Mouse (Mus musculus) neural tube, embryonic 11.5 days (tissue): ENCODE measurements around the gene Fam173a. TPM values are rescaled to one million over a fixed set of nuclear protein-coding genes. Genes with fewer than 3 reads are reported as not detected.

Experiments used
- ATAC-seq: fragments of 200-750 bp; cut with Nextera tagmentation; 2 replicates; pipeline ENCODE4 v1.8.0; 2017; ENCODE audit warnings: moderate number of reproducible peaks, mild to moderate bottlenecking, moderate TSS enrichment, moderate library complexity; ENCODE audit not compliant: insufficient read depth, low FRiP score, low TSS enrichment
- DNase-seq: peaks from one replicate; pipeline ENCODE4 v3.0.0-alpha.2; 2015; ENCODE audit warnings: low spot score
- H3K27ac ChIP-seq: fragments of 300-500 bp; sonication (generic); 2 replicates; pipeline ENCODE4 v1.5.1; 2014; ENCODE audit warnings: low read depth, mild to moderate bottlenecking, low read length
- H3K27me3 ChIP-seq: fragments of 300-500 bp; sonication (generic); 2 replicates; pipeline ENCODE4 v1.6.1; 2014; ENCODE audit warnings: mild to moderate bottlenecking, low read length, mixed read lengths; ENCODE audit not compliant: control insufficient read depth, insufficient read depth
- H3K36me3 ChIP-seq: fragments of 300-500 bp; sonication (generic); 2 replicates; pipeline ENCODE4 v1.6.1; 2014; ENCODE audit warnings: mild to moderate bottlenecking, low read length, moderate library complexity, mixed read lengths; ENCODE audit not compliant: control insufficient read depth, insufficient read depth
- H3K4me1 ChIP-seq: fragments of 300-500 bp; sonication (generic); 2 replicates; pipeline ENCODE4 v1.6.1; 2014; ENCODE audit warnings: low read length, mixed read lengths; ENCODE audit not compliant: control insufficient read depth, insufficient read depth
- H3K4me2 ChIP-seq: fragments of 300-500 bp; sonication (generic); 2 replicates; pipeline ENCODE4 v1.6.1; 2014; ENCODE audit warnings: low read depth, mild to moderate bottlenecking, moderate library complexity
- H3K4me3 ChIP-seq: fragments of 300-500 bp; sonication (generic); 2 replicates; pipeline ENCODE4 v1.5.1; 2014; ENCODE audit warnings: low read depth, low read length
- H3K9ac ChIP-seq: fragments of 300-500 bp; sonication (generic); 2 replicates; pipeline ENCODE4 v1.6.1; 2014; ENCODE audit warnings: mild to moderate bottlenecking, low read length
- H3K9me3 ChIP-seq: fragments of 300-500 bp; sonication (generic); 2 replicates; pipeline ENCODE4 v1.6.1; 2016; ENCODE audit warnings: low read length; ENCODE audit not compliant: control insufficient read depth
- WGBS: fragments of 180-500 bp; shearing (Covaris S2); extraction: QIAGEN DNeasy Blood & Tissue Kit; methylation state at CpG from one replicate; pipeline ENCODE4 v1.1.7; 2014; 5-methylcytosine and 5-hydroxymethylcytosine counted together
- polyA plus RNA-seq: library from polyadenylated mRNA; unstranded; fragments of >200 nt; fragmentation: Nextera tagmentation; extraction: Ambion mirVana; gene quantifications from 2 replicates; pipeline ENCODE4 v1.2.1, GENCODE M21; 2014

Gene Fam173a
- polyA plus RNA-seq, 1 experiment from 2014 or later, result 65.7 TPM

DNA sequence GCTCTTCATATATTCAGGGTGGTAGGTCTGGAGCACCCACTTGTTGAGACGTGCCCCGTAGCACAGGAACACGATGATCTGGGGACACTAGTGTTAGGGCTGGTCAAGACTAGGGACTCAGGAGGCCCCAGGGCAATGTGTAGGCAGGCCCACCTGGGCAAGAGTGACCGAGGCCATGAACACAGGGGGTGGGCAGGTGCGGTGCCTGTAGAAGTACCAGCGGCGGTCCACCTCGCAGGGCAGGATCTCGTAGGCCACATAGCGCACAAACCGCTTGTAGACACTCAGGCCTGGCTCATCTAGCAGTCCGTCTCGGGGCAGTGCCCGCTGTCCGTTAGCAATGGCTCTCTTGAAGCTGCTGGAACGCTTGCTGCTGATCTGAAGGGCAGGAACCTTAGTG is 43.1 kb upstream of the Fam173a start:
- H3K9ac ChIP-seq, result no peak overlapping the region

DNA sequence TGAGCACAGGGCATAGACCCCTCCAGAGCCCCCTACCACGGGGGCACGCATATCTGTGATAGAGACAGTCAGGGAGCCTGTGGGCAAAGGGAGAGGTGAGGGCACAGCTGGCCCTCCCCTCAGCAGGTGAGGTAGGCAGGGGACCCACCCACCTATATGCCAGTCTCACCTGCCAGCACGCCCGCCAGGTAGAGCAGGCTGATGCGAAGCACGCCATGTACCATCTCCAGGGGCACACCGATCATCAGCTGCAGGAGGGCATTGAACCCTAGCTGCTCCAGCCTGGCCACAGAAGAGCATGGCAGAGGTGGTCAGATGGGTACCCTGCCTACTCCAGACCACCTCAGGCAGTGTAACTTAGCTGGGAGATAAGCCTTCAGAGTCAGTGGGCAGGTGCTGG is 42.6 kb upstream of the Fam173a start:
- Histone ChIP-seq H3K4me3 (no peak overlapping the region), H3K9me3 (no peaks in the 10 kb centered on the region), H3K4me2 (peak overlapping the region; percentile 96; the same call in 1 of the 2 replicates), H3K36me3 (peaks cover 28% of the 10 kb centered on the region), H3K9ac (no peak overlapping the region), H3K4me1 (peaks cover 61% of the 10 kb centered on the region), H3K27ac (no peak overlapping the region), H3K27me3 (no peaks in the 10 kb centered on the region)
- DNase-seq (no peak), ATAC-seq (no peak)
- 94% methylated on average over 7 of the region's 7 CpGs for WGBS

More for the DNA sequence above, 43.1 kb upstream of the Fam173a start:
- Histone ChIP-seq H3K36me3 (peaks cover 28% of the 10 kb centered on the region), H3K27ac (no peak overlapping the region), H3K4me1 (peaks cover 56% of the 10 kb centered on the region), H3K4me2 (peak overlapping the region; percentile 68), H3K27me3 (no peaks in the 10 kb centered on the region), H3K9me3 (no peaks in the 10 kb centered on the region), H3K4me3 (no peak overlapping the region)
- 94% methylated on average over 16 of the region's 16 CpGs for WGBS
- no peak for DNase-seq
- no peak for ATAC-seq

DNA sequence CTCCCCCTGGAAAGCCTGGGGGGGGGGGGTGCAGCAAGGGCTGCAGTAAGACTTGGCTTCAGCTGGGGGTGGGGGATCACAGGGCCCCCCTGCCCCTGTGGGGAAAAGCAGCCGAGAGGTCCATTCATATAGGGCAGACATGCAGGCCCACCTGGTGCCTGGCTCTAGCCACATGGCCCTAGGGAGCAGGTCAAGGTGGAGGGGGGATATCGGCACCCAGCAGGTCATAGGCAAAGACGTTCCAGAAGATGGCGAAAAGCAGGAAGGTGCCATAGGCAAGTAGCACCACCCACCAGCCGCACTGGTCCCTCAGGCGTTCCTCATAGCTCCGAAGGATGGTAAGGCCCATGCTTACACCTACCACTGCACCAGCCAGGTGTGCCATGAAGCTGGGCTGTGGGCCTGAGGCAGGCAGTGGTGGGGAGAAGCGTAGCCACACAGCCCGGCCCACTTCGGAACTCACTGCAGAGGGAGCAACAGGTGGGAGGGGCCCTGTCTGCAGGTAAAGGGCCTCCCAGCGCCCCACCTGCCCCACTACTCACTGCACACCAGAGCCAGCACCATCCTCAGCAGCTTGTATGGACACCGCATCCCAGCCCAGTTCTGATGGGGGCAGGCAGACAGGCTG is 42.0 kb upstream of the Fam173a start:
- Histone ChIP-seq H3K27me3 (no peaks in the 10 kb centered on the region), H3K4me2 (peak overlapping the region; percentile 96), H3K4me1 (peaks cover 65% of the 10 kb centered on the region), H3K27ac (no peak overlapping the region), H3K9me3 (no peaks in the 10 kb centered on the region), H3K4me3 (peak overlapping the region; percentile 85), H3K36me3 (peaks cover 27% of the 10 kb centered on the region), H3K9ac (peak overlapping the region; percentile 89; the same call in 1 of the 2 replicates)
- ATAC-seq (no peak), DNase-seq (no peak)
- WGBS, result 93% methylated on average over 12 of the region's 12 CpGs

DNA sequence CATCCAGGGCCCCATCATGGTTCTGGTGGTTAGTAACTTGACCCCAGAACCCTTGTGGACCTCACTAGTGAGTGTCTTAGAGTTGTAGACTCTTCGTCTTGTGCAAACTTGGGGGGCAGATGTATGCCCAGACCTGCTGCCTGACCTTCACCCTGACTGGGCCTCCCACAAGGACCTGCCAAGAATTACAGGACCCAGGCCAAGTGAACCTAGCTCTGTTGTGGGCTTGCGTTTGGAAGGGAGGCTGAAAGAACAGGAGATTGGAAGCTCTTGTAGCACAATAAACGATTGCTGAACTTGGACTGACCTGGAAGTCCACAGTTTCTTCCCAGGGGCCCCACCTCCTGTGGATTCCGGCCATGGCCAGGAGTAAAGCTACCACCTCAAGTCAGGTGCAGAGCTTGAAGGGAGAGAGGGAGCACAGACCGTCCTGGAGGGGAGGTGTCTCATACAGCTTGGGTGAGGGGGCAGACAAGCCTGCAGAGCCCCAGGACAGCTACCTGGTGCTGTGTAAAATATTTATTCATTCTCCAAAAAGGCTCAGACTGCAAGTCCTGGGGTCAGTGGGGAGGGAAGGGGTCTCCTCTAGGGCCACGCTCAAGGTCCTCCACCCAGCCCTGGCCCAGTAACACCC is 41.4 kb upstream of the Fam173a start:
- ATAC-seq, result no peak
- Histone ChIP-seq H3K4me2 (peak overlapping the region; percentile 96), H3K27me3 (no peaks in the 10 kb centered on the region), H3K27ac (peak overlapping the region; percentile 94), H3K4me3 (peak overlapping the region; percentile 85), H3K9me3 (no peaks in the 10 kb centered on the region), H3K36me3 (peaks cover 22% of the 10 kb centered on the region), H3K4me1 (peaks cover 69% of the 10 kb centered on the region), H3K9ac (peak overlapping the region; percentile 89)
- no peak for DNase-seq
- WGBS, result 50% methylated on average over 6 of the region's 6 CpGs

DNA sequence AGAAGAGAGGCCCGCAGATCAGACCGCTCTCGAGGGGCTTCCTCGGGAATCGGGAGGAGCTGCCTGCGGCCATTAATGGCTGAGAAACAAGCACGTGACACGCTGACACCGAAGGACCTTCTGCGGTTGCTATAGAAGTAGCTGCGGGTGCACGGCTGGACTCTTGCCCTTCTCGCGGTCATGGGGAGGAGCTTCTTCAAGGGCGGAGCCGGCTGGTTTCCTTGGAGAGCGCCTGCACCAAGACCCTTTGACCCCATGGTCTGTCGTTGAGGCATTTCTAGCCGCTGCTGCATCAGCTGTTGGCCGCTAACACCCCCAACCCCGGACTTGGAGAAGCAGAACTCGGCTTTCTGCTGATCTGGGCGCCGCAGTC is 40.6 kb upstream of the Fam173a start, which contains the start of gene Stub1:
TSS of gene Stub1 (minus strand) at position 114 of the 373 bp plus-strand sequence.
- peak within 1 kb of the TSS; percentile 85 for H3K4me3 ChIP-seq
- H3K27ac ChIP-seq, result peak within 1 kb of the TSS; percentile 94
- peak within 1 kb of the TSS; percentile 96 for H3K4me2 ChIP-seq
- under 1% methylated on average over 24 of the region's 24 CpGs for WGBS
- no peaks in the 10 kb centered on the region for H3K27me3 ChIP-seq
- ATAC-seq (peak; percentile 58), DNase-seq (no peak)
- peaks cover 71% of the 10 kb centered on the region for H3K4me1 ChIP-seq
- peaks cover 19% of the 10 kb centered on the region for H3K36me3 ChIP-seq
- H3K9ac ChIP-seq, result peak within 1 kb of the TSS; percentile 89
- H3K9me3 ChIP-seq, result no peaks in the 10 kb centered on the region

DNA sequence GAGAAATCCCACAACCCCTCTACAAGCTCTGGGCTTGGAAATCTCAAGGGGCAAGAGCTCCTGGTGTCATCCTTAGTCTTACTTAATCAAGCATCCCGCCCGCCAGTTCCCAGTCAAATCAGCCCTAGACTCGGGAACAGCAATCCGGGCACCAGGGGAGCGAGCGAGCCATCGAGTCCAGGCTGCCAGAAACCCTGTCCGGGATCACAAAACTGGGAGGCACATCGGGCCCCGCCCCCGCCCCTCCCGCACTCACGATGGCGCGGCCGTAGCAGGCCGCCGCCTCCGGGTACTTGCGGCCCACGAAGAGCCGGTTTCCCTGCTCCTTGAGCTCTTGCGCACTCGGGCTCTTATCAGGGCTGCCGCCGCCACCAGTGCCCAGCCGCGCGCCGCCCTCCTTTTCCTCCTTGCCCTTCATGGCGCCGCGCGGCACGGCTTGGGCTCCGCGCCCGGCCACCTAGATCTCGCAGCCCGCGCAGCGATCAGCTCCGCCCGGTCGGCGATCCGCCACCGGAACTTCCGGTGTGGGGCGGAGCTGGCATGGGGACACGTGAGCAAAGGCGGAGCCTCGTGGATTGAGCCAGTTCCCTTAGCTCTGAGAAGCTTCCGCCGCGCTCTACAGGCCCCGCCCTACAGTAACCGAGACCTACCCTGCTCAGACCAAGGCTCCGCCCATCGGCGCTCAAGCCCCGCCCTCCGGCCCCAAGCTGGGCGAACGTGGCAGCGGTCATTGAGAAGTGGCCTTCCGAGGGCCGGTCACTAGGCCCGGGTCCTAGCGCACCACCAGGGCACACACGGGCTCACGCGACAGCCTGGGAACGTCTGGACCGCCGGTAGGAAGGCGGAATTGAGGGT is 40.0 kb upstream of the Fam173a start:
- H3K9ac ChIP-seq, result peak overlapping the region; percentile 89
- WGBS, result under 1% methylated on average over 64 of the region's 77 CpGs
- H3K4me3 ChIP-seq, result peak overlapping the region; percentile 85
- ATAC-seq, result peak; percentile 86
- no peaks in the 10 kb centered on the region for H3K9me3 ChIP-seq
- H3K36me3 ChIP-seq, result peaks cover 19% of the 10 kb centered on the region
- no peaks in the 10 kb centered on the region for H3K27me3 ChIP-seq
- peak overlapping the region; percentile 94 for H3K27ac ChIP-seq
- H3K4me2 ChIP-seq, result peak overlapping the region; percentile 96
- DNase-seq, result peak; percentile 100
- H3K4me1 ChIP-seq, result peaks cover 66% of the 10 kb centered on the region

DNA sequence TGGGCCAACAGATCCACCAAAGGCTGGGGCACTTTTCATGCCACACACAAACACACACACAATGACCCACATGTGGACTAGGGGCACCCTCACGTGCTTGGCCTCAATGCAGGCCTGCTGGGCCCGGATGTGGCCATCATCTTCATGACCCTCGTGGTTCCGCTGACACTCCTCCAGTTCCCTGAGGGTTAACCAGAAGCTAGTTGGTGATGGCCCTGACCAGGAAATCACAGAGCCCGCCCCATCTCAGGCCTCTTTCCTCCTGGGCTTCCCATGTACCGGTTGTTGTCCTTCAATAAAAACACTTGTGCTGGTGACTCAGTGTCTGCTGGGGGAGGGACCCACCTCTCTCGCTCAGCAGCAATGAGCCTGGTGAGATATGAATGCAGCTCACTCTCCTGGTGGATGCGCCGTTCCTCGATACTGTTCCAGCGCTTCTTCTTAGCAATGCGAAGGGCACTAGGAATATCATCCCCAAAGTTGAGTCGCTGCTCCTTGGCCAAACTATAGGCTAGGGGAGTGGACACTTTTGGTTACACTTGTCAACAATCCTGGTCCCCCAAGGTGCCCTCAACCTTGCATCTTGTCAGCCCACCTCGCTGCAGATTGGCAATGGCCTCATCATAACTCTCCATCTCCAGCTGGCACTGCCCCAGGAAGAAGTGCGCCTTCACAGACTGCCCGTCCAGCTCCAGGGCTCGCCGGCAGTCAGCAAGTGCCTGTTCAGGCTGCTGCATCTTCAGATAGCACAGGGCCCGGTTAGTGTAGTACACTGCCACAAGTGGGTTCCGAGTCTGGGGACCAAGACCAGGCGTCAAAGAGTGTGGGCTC is 39.0 kb upstream of the Fam173a start:
- H3K9ac ChIP-seq, result peak overlapping the region; percentile 89
- peak overlapping the region; percentile 85 for H3K4me3 ChIP-seq
- H3K4me2 ChIP-seq, result peak overlapping the region; percentile 96
- H3K4me1 ChIP-seq, result peaks cover 60% of the 10 kb centered on the region
- no peak overlapping the region for H3K27ac ChIP-seq
- H3K36me3 ChIP-seq, result peaks cover 19% of the 10 kb centered on the region
- 66% methylated on average over 21 of the region's 21 CpGs for WGBS
- H3K27me3 ChIP-seq, result no peaks in the 10 kb centered on the region
- ATAC-seq, result no peak
- H3K9me3 ChIP-seq, result no peaks in the 10 kb centered on the region
- DNase-seq, result no peak

DNA sequence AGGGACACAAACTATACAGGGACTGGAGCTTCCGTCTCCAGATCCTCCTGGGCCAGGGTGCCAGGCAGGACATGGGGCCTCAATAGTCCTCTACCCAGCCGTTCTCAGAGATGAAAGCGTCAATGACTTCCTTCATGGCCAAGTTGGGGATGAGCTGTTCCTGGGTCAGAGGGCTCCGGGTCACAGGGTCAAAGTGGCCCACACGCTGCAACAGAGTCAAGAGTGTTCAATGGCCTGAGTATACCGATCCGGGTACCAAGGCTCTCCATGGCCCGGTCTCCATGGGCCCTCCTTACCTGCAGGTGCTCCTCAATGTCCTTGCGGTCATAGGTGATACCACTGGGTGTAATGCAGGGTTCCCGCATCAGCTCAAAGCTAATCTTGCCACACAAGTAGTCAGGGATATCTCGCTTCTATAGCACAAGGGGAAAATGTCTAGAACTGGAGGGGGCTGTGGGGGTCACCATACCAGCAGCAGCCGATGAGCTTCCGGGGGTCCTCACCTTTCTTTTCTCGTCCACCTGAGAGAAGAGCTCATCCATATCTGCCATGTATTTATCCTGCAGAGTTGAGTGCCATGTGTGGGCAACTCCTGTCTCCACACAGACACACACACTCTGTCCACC is 38.2 kb upstream of the Fam173a start:
- peak overlapping the region; percentile 96 for H3K4me2 ChIP-seq
- 85% methylated on average over 14 of the region's 14 CpGs for WGBS
- DNase-seq (no peak), ATAC-seq (no peak)
- H3K9ac ChIP-seq, result no peak overlapping the region
- peaks cover 19% of the 10 kb centered on the region for H3K36me3 ChIP-seq
- H3K9me3 ChIP-seq, result no peaks in the 10 kb centered on the region
- H3K27me3 ChIP-seq, result no peaks in the 10 kb centered on the region
- no peak overlapping the region for H3K27ac ChIP-seq
- H3K4me1 ChIP-seq, result peaks cover 55% of the 10 kb centered on the region
- peak overlapping the region; percentile 85 for H3K4me3 ChIP-seq
